Mouse (Mus musculus) lung, postnatal 36 days (tissue): ENCODE results near the gene Pappa.

Source experiments
- DNase-seq: peaks from one replicate; pipeline ENCODE4 v3.0.0; 2022; ENCODE audit warnings: mixed read lengths

Pappa gene

GRCm38 (mm10) chr4:65278451-65279271 lies 154.7 kb downstream of the Pappa start:
- DNase-seq = no peak

- no peak for DNase-seq
These were observed 155.3 kb downstream of the Pappa start for GRCm38 (mm10) chr4:65279272-65279653.

DNA sequence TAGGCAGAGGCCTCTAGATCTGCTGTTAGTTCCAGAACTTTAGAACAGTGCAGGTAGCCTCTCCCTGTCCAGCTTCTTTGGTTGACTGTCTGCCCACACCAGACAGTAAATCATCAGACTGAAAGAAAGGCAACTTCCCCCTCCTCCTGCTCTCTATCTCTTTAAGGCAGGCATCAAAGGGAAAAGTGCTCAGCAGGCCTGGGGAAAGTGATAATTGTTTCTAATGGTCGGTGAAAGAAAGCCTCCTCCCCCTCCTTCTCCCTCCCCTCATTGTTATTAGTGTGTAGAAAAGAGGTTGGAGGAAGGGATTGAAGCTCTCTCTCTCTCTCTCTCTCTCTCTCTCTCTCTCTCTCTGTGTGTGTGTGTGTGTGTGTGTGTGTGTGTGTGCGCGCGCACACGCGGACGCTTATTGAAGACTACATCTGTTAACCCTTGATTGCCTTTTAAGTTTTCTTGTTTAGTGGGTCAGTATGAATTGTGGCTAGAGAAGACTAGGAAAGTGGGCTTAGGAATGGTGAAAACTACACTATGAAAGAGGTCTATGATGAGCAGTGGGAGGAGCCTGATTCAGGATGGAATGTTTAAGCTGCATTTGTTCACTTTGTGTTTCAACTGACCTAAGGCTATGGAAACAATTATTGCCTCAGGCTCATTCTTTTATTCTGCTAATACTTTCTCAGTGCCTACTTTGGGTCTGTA lies 156.2 kb downstream of the Pappa start:
- DNase-seq = no peak

GRCm38 (mm10) chr4:65280888-65281287 lies 156.9 kb downstream of the Pappa start:
- no peak for DNase-seq

- no peak for DNase-seq
These were observed 159.6 kb downstream of the Pappa start for GRCm38 (mm10) chr4:65283611-65284010.

GRCm38 (mm10) chr4:65285165-65285564 lies 161.2 kb downstream of the Pappa start:
- no peak for DNase-seq

GRCm38 (mm10) chr4:65289247-65289646 lies 165.3 kb downstream of the Pappa start:
- DNase-seq = peak; percentile 17

DNA sequence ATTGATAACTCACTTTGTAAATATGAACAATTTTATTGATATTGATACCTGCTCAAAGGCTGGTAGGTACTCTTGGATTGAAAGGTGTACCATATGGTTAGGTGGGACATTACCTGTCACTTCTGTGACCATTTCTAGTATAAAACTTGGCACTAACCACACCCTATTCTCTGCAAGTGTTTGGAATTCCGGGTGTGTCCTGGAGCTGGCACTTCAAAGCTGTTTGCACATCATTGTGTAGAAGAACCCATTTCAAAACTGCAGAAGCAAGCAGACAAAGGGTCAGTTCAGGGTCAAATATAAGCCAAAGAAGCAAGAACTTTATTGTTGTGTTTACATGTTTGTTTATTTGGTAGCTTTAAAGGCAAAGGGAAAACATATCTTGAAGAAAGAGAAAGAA lies 171.8 kb downstream of the Pappa start:
- peak; percentile 57 for DNase-seq

DNA sequence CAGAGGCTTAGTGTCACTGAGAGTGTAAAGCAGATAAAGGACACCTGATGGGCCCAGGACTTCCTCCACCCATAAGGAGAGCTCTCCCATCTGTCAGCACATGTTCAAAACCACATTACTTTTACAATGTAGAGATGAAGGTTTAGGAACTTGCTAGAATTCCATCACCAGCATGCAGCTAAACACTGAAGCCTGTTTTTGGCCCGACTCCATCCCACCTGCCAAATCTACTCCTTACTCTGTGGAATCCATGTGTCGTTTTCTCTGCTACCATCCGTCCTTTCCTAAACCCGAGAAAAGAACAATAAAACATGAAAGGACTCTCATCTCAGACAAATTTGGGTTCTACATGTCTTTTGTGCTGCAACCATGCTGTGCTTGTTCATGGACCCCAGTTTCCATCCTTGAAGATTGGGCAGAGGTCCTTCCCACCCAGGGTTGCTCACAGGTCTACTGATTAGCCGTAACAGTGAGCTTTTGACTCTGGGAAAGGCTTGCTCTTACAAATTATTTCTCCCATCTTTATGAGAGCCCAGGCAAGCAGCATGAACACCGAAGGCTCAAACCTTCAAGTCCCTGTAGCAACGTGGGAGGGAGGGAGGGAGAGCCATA lies 172.5 kb downstream of the Pappa start:
- DNase-seq = no peak

DNA sequence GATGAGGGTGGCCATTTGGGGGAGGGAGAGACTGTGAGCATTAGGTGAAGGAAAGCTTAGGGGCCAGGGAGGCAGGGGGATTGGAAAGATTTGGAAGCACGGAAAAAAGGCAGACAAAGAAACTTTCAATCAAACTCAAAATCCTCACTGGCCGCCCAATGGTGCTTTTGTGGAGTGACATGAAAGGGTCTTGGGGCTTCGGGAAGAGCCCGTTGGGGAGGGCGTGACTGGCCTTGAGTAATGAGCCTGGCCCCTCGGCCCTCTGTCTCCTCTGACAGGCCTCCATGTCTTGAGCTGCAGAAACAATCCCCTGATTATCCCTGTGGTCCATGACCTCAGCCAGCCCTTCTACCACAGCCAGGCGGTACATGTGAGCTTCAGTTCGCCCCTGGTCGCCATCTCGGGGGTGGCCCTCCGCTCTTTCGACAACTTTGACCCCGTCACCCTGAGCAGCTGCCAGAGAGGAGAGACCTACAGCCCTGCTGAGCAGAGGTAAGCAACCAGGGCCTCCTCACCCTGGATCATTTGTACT lies 173.1 kb downstream of the Pappa start:
- no peak for DNase-seq

- peak; percentile 38 for DNase-seq
These were observed 174.5 kb downstream of the Pappa start for GRCm38 (mm10) chr4:65298212-65299181.

DNA sequence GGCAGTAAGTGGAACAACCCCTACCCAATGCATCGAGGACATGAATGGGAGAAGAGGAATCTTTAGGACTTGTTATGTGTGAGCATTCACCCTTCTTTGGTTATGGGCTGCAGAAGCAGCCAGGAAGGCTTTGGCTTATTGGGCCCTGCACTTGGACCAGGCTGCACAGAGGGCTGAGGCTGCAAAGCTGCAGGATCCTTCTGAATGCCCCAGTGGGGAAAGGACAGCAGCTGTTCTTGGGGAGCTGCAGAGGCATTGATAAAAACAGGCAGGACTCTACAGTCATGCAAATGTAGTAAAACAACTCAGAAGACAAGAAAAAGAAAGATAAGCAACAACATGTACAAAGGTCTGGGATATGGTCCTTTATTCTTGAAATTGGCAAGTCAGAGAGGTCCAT lies 175.4 kb downstream of the Pappa start:
- no peak for DNase-seq

DNA sequence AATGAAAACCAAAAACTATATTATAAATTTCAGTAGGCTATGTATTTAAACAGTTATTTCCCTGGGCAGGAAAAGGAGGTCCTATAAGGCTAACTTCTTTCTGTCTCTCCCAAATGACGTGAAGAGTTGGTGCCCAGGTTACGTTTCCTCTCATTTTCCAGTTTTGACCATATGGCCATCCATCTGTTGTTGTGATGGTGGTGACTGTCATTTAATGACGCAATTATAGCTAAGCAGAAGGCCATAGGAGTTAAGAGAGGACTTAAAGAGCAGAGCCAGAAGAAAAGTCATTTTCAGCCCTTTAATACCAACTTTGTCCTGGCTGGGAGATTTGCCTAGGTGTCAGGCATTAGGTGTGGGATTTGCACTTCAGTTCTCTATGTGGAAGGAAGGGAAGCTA lies 176.5 kb downstream of the Pappa start:
- DNase-seq = no peak

DNA sequence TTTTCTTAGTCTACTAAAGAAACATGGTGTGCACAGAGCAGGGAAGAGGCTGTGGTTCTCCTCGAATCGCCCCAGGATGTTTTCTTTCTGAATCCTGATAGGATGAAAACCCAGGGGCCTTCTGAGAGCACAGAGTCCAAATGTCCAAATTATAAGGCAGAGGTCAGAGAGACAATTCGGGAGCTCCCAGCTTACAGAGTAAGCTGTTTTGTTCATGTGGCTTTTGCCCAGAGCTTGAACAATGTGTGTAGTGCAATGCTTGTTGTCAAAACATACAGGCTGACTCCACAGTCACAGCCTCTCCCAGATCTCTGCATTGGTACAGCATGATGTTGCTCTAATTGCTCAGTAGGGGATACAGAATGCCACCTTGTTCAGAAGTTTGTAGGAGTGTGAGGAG lies 178.7 kb downstream of the Pappa start:
- DNase-seq = no peak

- peak; percentile 71 for DNase-seq
These were observed 194.0 kb downstream of the Pappa start for GRCm38 (mm10) chr4:65317877-65318525.

- DNase-seq = no peak
These were observed 197.4 kb downstream of the Pappa start for GRCm38 (mm10) chr4:65321340-65321739.

DNA sequence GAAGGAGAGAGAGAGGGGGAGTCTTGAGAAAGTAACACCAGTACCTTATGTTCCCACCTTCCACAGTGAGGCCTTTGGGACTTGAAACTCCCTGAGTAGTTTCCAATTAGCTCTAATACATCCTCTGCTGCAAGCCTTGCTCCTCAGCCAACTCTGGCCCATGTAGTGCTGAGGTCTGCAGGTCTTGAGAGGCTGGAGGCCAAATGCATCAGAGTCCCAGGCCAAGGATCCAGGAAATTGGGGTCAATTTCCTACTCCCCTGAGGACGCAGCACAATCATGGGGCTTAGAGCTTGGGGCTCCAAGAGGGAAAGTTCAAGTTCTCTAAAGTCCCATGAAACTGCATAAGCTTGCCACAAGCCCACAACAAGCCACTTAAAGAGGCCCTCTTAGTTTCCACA lies 198.0 kb downstream of the Pappa start:
- no peak for DNase-seq

GRCm38 (mm10) chr4:65325816-65326215 lies 201.8 kb downstream of the Pappa start:
- DNase-seq = no peak

GRCm38 (mm10) chr4:65328486-65329308 lies 204.7 kb downstream of the Pappa start:
- no peak for DNase-seq

- DNase-seq = no peak
These were observed 209.7 kb downstream of the Pappa start for GRCm38 (mm10) chr4:65333718-65334117.

DNA sequence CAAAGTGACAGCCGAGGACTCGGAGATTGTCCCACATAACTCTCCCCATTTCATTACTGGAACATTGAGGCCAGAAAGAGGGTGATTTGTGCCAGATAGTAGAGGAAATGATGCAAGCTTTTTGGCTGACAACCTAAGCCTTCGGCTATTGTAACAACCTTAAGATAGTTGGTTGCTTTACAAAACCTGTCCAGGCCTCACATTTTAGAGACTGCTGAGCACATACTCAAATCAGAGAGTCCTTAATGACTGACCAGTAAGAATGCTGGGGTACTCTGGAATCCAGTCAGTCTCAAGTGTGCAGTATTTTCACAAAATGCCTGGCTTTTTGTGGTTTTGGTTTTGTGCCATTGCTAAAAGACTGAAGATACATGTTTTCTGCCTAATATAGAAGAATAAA lies 217.8 kb downstream of the Pappa start:
- no peak for DNase-seq
